Mouse (Mus musculus) ES-E14 (cell line): ENCODE results near the gene Ptger4.

Source experiments
- HCFC1 ChIP-seq: IDR thresholded peaks from 2 replicates; pipeline ENCODE4 v1.6.1; 2012; ENCODE audit warnings: low read length, inconsistent platforms, borderline replicate concordance; ENCODE audit not compliant: insufficient read depth
- MAFK ChIP-seq: IDR thresholded peaks from 2 replicates; pipeline ENCODE4 v1.6.1; 2014; ENCODE audit warnings: mild to moderate bottlenecking, low read depth, low read length, inconsistent platforms; ENCODE audit not compliant: insufficient read depth
- ZC3H11A ChIP-seq: IDR thresholded peaks from 2 replicates; pipeline ENCODE4 v1.6.1; 2012; ENCODE audit warnings: low read depth, mild to moderate bottlenecking, inconsistent platforms, low read length, borderline replicate concordance

GRCm38 (mm10) chr15:5278525-5278924 lies 34.5 kb upstream of the Ptger4 start:
- TF ChIP-seq HCFC1, result no peak
- TF ChIP-seq ZC3H11A, result no peak
- TF ChIP-seq MAFK, result no peak
